Mouse (Mus musculus): Measurements from ENCODE around the gene Kank2. TPM values are rescaled to one million over a fixed set of nuclear protein-coding genes. Genes with fewer than 3 reads are reported as not detected.

Kank2 gene
- polyA plus RNA-seq, 1 experiment from 2014 or later = 2.8 TPM

DNA sequence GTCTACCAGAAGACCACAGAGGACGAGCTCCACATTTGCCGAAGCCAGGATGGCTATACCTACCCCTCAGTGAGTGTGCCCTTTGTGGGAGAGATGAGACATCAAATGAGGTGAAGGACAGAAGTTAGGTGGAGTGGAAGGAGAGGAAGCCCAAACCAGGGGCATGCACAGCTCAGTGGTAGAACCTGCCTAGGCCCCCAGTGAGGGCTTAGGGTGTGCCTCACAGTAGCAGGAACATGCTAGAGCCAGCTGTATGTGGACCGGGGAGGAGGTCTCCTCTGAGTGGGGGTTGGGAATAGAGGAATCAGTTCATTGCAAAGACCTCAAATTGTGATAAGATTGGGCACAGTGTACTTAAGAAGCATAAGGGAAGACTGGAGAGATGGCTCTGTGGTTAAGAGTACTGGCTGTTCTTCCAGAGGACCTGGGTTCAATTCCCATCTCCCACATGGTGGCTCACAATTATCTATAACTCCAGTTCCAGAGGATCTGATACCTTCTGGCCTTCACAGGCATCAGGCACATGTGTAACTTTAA lies 51.2 kb downstream of the Kank2 start:
- Histone ChIP-seq H3K4me3 (ENCODE audit: low read depth, low read length) (no peak overlapping the region), H3K9me3 (ENCODE audit: low read length) (no peaks in the 10 kb centered on the region), H3K27me3 (ENCODE audit: insufficient read depth, low read length) (no peaks in the 10 kb centered on the region), H3K4me1 (ENCODE audit: insufficient read depth) (peaks cover 3% of the 10 kb centered on the region; the same call in 1 of the 2 replicates), H3K4me2 (ENCODE audit: low read depth, low read length) (no peak overlapping the region), H3K27ac (ENCODE audit: low read depth) (no peak overlapping the region), H3K9ac (replicated peaks) (no peak overlapping the region), H3K36me3 (replicated peaks; ENCODE audit: insufficient read depth, low read length) (peaks cover 66% of the 10 kb centered on the region)
- 77% methylated on average over 3 of the region's 3 CpGs for WGBS (ENCODE audit: insufficient replicate concordance)
- ATAC-seq (no peak), DNase-seq (no peak)
- TF ChIP-seq EP300 (IDR thresholded peaks at IDR 0.05; ENCODE audit: low read depth) = no peak
- no peak for TF ChIP-seq CTCF (IDR thresholded peaks at IDR 0.05; ENCODE audit: low read depth)

DNA sequence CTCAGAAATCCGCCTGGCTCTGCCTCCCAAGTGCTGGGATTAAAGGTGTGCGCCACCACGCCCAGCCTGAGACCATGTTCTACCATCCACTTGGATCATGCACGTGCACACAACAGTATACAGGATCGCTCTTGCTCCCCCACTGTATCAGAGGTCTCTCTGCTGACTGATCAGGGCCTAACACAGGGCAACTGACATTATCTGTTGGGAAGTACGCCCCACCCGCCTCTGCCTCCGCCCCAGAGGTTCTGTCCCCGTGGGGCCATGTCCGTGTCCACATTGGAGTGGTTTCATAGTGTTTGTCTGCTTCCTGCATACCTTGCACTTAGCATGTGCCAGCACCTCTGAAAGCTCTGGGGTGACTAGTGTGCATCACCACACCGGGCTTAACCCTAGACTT lies 57.0 kb downstream of the Kank2 start:
- Histone ChIP-seq H3K4me1 (ENCODE audit: insufficient read depth) (peaks cover 3% of the 10 kb centered on the region; the same call in 1 of the 2 replicates), H3K36me3 (replicated peaks; ENCODE audit: insufficient read depth, low read length) (peaks cover 82% of the 10 kb centered on the region), H3K9ac (replicated peaks) (no peak overlapping the region), H3K9me3 (ENCODE audit: low read length) (no peaks in the 10 kb centered on the region), H3K27me3 (ENCODE audit: insufficient read depth, low read length) (no peaks in the 10 kb centered on the region), H3K4me2 (ENCODE audit: low read depth, low read length) (no peak overlapping the region), H3K27ac (ENCODE audit: low read depth) (no peak overlapping the region), H3K4me3 (ENCODE audit: low read depth, low read length) (no peak overlapping the region)
- TF ChIP-seq EP300 (IDR thresholded peaks at IDR 0.05; ENCODE audit: low read depth) (no peak), CTCF (IDR thresholded peaks at IDR 0.05; ENCODE audit: low read depth) (no peak)
- no peak for ATAC-seq
- DNase-seq = no peak
- 66% methylated on average over 11 of the region's 11 CpGs for WGBS (ENCODE audit: insufficient replicate concordance)

DNA sequence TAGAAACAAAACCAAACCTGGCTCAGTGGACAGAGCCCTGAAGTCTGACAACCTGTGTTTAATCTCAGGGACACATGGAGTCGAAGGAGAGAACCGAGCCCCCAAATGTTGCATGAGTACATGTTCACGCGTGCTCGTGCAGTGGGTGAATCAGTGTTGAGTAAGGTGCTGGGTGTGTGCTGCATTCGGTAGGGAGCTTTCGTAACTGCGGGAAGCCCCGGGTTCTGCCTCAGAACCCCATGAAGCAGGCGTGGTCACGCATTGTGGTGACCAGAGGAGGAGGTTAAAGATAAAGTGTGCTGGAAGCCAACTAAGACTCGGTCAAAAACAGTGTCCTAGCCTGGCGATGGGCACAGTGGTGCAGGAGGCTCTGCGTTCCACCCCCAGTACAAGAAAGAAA lies 58.1 kb downstream of the Kank2 start:
- Histone ChIP-seq H3K27ac (ENCODE audit: low read depth) (no peak overlapping the region), H3K27me3 (ENCODE audit: insufficient read depth, low read length) (no peaks in the 10 kb centered on the region), H3K9me3 (ENCODE audit: low read length) (no peaks in the 10 kb centered on the region), H3K4me1 (ENCODE audit: insufficient read depth) (peaks cover 3% of the 10 kb centered on the region; the same call in 1 of the 2 replicates), H3K9ac (replicated peaks) (no peak overlapping the region), H3K4me2 (ENCODE audit: low read depth, low read length) (no peak overlapping the region), H3K36me3 (replicated peaks; ENCODE audit: insufficient read depth, low read length) (peaks cover 77% of the 10 kb centered on the region), H3K4me3 (ENCODE audit: low read depth, low read length) (no peak overlapping the region)
- TF ChIP-seq CTCF (IDR thresholded peaks at IDR 0.05; ENCODE audit: low read depth) (no peak), EP300 (IDR thresholded peaks at IDR 0.05; ENCODE audit: low read depth) (no peak)
- 75% methylated on average over 14 of the region's 14 CpGs for WGBS (ENCODE audit: insufficient replicate concordance)
- ATAC-seq = no peak
- DNase-seq = no peak

GRCm38 (mm10) chr9:21738776-21739175 lies 59.8 kb downstream of the Kank2 start:
- H3K27ac ChIP-seq (ENCODE audit: low read depth) = no peak overlapping the region
- H3K9me3 ChIP-seq (ENCODE audit: low read length) = no peaks in the 10 kb centered on the region
- H3K4me2 ChIP-seq (ENCODE audit: low read depth, low read length) = no peak overlapping the region
- ATAC-seq (no peak), DNase-seq (no peak)
- WGBS (ENCODE audit: insufficient replicate concordance) = 76% methylated on average over 7 of the region's 7 CpGs
- H3K4me3 ChIP-seq (ENCODE audit: low read depth, low read length) = no peak overlapping the region
- H3K36me3 ChIP-seq (replicated peaks; ENCODE audit: insufficient read depth, low read length) = peaks cover 75% of the 10 kb centered on the region
- H3K27me3 ChIP-seq (ENCODE audit: insufficient read depth, low read length) = no peaks in the 10 kb centered on the region
- no peak overlapping the region for H3K9ac ChIP-seq (replicated peaks)
- TF ChIP-seq CTCF (IDR thresholded peaks at IDR 0.05; ENCODE audit: low read depth) = no peak
- TF ChIP-seq EP300 (IDR thresholded peaks at IDR 0.05; ENCODE audit: low read depth) = no peak
- peaks cover 3% of the 10 kb centered on the region; the same call in 1 of the 2 replicates for H3K4me1 ChIP-seq (ENCODE audit: insufficient read depth)

DNA sequence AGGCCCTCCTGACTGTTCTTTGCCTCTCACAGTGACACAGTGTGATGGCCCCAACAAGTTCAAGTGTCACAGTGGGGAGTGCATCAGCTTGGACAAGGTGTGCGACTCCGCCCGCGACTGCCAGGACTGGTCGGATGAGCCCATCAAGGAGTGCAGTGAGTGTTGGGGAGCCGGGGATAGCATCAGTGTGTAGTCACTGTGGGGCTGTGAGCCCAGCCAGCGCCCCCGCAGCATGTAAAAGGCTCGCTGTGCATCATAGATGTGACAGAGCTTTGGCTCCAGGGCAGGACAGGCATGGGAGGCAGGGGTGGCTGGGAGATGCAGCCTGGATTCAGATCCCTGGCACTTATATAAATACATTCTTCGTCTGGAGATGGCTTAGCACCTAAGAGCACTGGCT lies 61.4 kb downstream of the Kank2 start:
- ATAC-seq (no peak), DNase-seq (no peak)
- WGBS (ENCODE audit: insufficient replicate concordance) = 88% methylated on average over 10 of the region's 10 CpGs
- TF ChIP-seq EP300 (IDR thresholded peaks at IDR 0.05; ENCODE audit: low read depth) (no peak), CTCF (IDR thresholded peaks at IDR 0.05; ENCODE audit: low read depth) (no peak)
- no peak overlapping the region for H3K4me3 ChIP-seq (ENCODE audit: low read depth, low read length)
- no peaks in the 10 kb centered on the region for H3K9me3 ChIP-seq (ENCODE audit: low read length)
- no peak overlapping the region for H3K9ac ChIP-seq (replicated peaks)
- peaks cover 78% of the 10 kb centered on the region for H3K36me3 ChIP-seq (replicated peaks; ENCODE audit: insufficient read depth, low read length)
- no peak overlapping the region for H3K4me2 ChIP-seq (ENCODE audit: low read depth, low read length)
- H3K27me3 ChIP-seq (ENCODE audit: insufficient read depth, low read length) = no peaks in the 10 kb centered on the region
- peak overlapping the region; percentile 61; the same call in 1 of the 2 replicates for H3K27ac ChIP-seq (ENCODE audit: low read depth)
- peaks cover 3% of the 10 kb centered on the region; the same call in 1 of the 2 replicates for H3K4me1 ChIP-seq (ENCODE audit: insufficient read depth)

DNA sequence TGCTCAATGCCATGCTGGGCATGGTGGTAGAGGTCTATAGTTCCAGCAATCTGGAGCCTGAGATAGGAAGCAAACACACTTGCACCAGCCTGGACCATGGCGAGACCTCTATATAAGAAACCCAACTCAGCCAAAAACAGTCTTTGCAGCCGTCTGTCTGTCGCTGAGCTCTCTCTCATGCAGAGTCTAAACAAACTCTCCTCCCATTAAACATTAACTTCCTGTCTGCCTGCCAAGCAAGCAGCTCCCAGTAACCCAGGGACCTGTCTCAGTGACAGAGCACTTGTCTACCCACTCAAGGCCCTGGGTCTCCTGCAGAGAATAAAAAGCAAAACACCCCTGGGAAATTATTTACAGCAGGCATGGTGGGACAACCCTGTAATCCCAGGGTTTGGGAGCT lies 62.0 kb downstream of the Kank2 start:
- H3K9me3 ChIP-seq (ENCODE audit: low read length) = no peaks in the 10 kb centered on the region
- no peak for DNase-seq
- H3K27me3 ChIP-seq (ENCODE audit: insufficient read depth, low read length) = no peaks in the 10 kb centered on the region
- H3K27ac ChIP-seq (ENCODE audit: low read depth) = peak overlapping the region; percentile 61
- H3K36me3 ChIP-seq (replicated peaks; ENCODE audit: insufficient read depth, low read length) = peaks cover 78% of the 10 kb centered on the region
- WGBS (ENCODE audit: insufficient replicate concordance) = 54% methylated on average over 3 of the region's 3 CpGs
- peaks cover 3% of the 10 kb centered on the region; the same call in 1 of the 2 replicates for H3K4me1 ChIP-seq (ENCODE audit: insufficient read depth)
- H3K4me2 ChIP-seq (ENCODE audit: low read depth, low read length) = no peak overlapping the region
- TF ChIP-seq EP300 (IDR thresholded peaks at IDR 0.05; ENCODE audit: low read depth) = no peak
- no peak for TF ChIP-seq CTCF (IDR thresholded peaks at IDR 0.05; ENCODE audit: low read depth)
- H3K4me3 ChIP-seq (ENCODE audit: low read depth, low read length) = no peak overlapping the region
- ATAC-seq = peak; percentile 69
- no peak overlapping the region for H3K9ac ChIP-seq (replicated peaks)
